Mouse (Mus musculus) heart, adult 10 weeks (tissue): ENCODE results near the gene Apol11b. TPM values are rescaled to one million over a fixed set of nuclear protein-coding genes. Genes with fewer than 3 reads are reported as not detected.

Experiments used
- polyA plus RNA-seq: library from polyadenylated mRNA; stranded (reverse); fragments of 350-450 nt; fragmentation: Illumina TruSeq; extraction: RNeasy Lipid Tissue Mini Kit (QIAGEN cat#74804); gene quantifications from one replicate; pipeline ENCODE4 v1.2.3, GENCODE M21; 2014; ENCODE audit warnings: low read depth, low replicate concordance

Gene Apol11b
- 0.39 TPM for polyA plus RNA-seq

DNA sequence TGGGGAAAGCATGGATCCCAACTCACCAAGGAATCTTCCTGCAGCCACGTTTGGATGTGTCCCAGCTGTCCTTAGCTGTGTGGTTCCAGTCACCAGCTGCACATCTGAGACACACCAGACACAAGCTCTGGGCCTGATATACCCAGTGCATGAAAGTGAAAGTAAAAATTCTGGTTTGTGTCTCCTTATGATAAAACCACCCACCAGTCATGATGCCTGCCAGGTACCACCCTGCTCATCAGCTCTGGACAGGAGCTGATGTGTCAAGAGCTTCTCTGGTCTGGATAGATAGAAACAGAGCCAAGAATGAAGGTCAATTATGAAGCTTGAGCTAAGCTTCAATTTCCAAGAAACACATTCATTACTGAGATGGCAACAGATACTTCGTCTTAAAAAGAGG lies at the start of gene Apol11b:
TSS of gene Apol11b (minus strand) at position 111 of the 400 bp plus-strand sequence.

DNA sequence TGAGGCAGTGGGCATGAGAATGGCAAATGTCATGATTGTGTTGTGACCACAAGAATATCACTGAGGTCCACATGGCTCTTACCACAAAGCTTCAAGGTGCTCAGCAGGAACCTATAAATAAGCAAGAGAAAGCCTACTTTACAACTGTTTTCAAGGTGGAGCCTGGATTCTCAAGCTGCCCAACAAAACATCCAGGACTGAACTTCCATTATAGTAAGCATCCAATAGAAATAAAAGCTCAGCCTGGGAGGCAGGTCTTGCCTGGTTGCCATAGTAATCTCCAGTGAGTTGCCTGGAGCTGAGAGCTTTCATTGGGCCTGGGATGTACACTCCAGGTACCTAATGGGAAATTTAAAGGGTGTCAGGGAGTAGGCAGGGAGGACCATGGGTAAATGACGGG lies 44.1 kb downstream of the Apol11b start, which contains the start of gene Gm36245:
TSS of gene Gm36245 (plus strand) at position 301 of the 400 bp plus-strand sequence.

DNA sequence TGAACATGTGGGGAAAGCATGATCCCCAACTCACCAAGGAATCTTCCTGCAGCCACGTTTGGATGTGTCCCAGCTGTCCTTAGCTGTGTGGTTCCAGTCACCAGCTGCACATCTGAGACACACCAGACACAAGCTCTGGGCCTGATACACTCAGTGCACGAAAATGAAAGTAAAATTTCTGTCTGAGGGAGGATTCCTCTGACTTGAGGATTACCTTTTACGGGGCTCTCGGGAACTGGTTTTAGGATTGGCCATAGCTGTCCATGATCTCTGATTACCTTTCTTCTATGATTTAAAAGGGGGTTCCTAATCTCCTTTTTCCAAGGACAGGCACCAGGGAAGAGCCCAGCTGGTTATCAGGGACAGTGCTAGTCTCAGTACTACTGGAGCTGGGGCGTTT lies 47.1 kb downstream of the Apol11b start, which contains the start of gene Apol10b:
TSS of gene Apol10b (minus strand) at position 165 of the 400 bp plus-strand sequence.

Other genes with a start within 250 kb of the Apol11b start
- gene Apol7a, start 244.2 kb downstream of the Apol11b start, polyA plus RNA-seq: 0.45 TPM
- 1.0 TPM for gene Apol9a, start 232.2 kb downstream of the Apol11b start, polyA plus RNA-seq
- gene Apol7b, start 195.8 kb downstream of the Apol11b start, polyA plus RNA-seq: not detected
- gene Apol10a, start 166.2 kb downstream of the Apol11b start, polyA plus RNA-seq: not detected
- not detected for gene Apol11a, start 135.0 kb downstream of the Apol11b start, polyA plus RNA-seq
- not detected for gene Apol7c, start 110.0 kb downstream of the Apol11b start, polyA plus RNA-seq
- not detected for gene 1700025B11Rik, start 81.4 kb downstream of the Apol11b start, polyA plus RNA-seq
- gene Apol10b, start 47.2 kb downstream of the Apol11b start, polyA plus RNA-seq: 5.3 TPM
- not detected for gene Gm36245, start 44.0 kb downstream of the Apol11b start, polyA plus RNA-seq
- not detected for gene Apol7e, start 55.6 kb upstream of the Apol11b start, polyA plus RNA-seq
- 1.0 TPM for gene Apol9b, start 85.8 kb upstream of the Apol11b start, polyA plus RNA-seq
- not detected for gene Apol8, start 113.7 kb upstream of the Apol11b start, polyA plus RNA-seq
- 40.0 TPM for gene Myh9, start 198.9 kb upstream of the Apol11b start, polyA plus RNA-seq